Mouse (Mus musculus) granulocyte monocyte progenitor cell, adult 5-6 weeks (primary cell): ENCODE data around the gene Gpd1. TPM values are rescaled to one million over a fixed set of nuclear protein-coding genes. Genes with fewer than 3 reads are reported as not detected.
A peak's percentile ranks its signal among the peaks of the same experiment; 100 is the strongest.
"Not testable (repeated sequence)": the region's sequence is repeated elsewhere in the genome, so short reads cannot be mapped to it uniquely, and the experiment has no call there.

Experiments used
- ATAC-seq: replicated peaks from 2 replicates; pipeline ENCODE4 v1.8.0; 2016; ENCODE audit warnings: mild to moderate bottlenecking, moderate TSS enrichment, inconsistent platforms; ENCODE audit not compliant: poor library complexity, severe bottlenecking
- total RNA-seq, 2 experiments: library from RNA; stranded (forward) in 1 of 2; stranded (reverse) in 1 of 2; fragments of 200-712, 200-1000 nt in 1 of 2; fragments of >200 nt in 1 of 2; fragmentation: Nextera tagmentation in 1 of 2; gene quantifications; 2 replicates each; pipeline ENCODE4 v1.2.3; 2014 to 2017

The Gpd1 gene
- total RNA-seq, 2 experiments from 2014 or later, result 0.10 to 0.86 TPM

DNA sequence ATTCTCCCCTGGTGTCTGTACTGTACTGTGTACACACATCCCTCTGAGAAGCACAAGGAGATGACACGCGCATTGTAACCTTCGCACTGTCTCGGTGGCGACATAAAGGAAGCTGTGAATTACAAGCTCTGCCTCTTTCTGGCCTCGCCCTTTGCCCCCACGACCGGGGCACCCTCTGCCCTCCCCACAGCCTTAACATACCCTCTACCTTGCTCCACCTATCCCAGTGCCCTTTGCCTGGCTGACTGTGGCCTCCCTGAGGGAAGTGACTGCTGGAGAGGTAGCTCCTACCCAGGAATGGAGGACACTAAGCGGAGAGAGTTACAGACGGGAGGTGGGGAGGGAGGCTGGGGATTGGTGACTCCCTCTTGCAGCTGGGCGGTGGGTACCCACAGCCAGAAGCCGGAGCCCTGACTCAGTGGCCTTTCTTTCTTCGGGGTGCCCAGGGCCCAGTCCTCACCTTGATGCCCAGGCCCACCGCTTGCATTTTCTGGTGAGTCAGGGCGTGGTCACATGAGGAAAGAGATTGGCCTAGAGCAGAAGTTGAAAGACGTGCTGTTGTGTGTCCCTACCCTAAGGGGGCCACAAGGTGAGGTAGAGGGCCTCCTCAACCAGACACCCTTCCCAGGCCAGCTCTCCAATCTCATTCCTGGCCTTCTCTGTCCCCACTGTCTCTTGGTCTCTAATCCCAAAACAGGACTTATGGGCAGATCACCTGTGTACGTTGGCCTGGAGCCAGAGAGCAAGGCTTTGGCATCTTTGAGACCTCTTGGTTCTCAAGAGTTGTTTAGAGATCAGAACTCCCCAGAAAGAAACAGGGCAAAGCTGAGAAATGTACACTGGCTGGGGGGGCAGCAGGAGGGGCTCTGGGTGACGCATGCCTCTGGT is 16.9 kb upstream of the Gpd1 start:
- no peak for ATAC-seq

DNA sequence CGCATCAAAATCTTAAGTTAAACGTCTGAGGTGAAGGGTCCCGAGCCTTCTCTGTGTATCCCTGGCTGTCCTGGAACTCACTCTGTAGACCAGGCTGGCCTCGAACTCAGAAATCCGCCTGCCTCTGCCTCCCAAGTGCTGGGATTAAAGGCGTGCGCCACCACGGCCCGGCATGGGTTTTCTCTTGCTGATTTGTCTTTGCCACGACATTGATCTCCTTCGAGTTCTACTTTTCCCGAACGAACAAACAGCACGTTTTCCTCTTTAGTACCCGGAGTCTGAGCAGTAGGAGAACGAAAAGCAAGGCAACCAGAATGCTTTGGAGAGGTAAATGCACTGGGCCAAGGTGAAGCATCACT is 15.7 kb upstream of the Gpd1 start:
- not testable (repeated sequence) for ATAC-seq

GRCm38 (mm10) chr15:99701999-99702900 is 15.1 kb upstream of the Gpd1 start, which contains the start of gene Smarcd1:
Gene Smarcd1 (plus strand): TSS chr15:99702129.
- ATAC-seq, result peak; percentile 91

DNA sequence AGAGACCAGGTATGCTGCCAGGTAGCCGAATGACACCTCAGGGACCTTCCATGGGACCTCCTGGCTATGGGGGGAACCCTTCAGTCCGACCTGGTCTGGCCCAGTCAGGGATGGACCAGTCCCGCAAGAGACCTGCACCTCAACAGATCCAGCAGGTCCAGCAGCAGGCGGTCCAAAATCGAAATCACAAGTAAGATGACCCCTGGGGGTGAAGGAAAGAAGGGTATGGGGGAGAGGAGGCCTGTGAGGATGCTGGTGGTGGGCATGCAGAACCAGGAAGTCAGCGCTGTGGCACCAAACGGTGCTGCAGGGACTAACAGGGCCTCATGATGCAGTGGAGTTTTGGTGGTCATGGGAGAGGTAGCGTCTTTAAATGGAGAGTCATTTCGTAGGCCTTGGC is 14.2 kb upstream of the Gpd1 start:
- no peak for ATAC-seq

DNA sequence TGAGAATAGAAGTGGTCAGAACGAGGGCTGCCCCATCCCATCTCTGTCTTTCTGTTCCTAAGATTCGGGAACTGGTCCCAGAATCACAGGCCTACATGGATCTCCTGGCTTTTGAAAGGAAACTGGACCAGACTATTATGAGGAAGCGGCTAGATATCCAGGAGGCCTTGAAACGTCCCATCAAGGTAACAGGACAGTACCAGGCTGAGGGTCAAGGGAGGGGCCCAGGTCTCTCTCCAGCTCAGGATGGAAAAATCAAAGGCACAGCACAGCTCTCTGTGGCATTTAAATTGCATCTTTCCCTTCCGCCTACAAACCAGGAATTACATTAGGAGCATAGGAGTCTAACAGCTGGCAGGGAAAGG is 13.7 kb upstream of the Gpd1 start:
- ATAC-seq, result no peak

DNA sequence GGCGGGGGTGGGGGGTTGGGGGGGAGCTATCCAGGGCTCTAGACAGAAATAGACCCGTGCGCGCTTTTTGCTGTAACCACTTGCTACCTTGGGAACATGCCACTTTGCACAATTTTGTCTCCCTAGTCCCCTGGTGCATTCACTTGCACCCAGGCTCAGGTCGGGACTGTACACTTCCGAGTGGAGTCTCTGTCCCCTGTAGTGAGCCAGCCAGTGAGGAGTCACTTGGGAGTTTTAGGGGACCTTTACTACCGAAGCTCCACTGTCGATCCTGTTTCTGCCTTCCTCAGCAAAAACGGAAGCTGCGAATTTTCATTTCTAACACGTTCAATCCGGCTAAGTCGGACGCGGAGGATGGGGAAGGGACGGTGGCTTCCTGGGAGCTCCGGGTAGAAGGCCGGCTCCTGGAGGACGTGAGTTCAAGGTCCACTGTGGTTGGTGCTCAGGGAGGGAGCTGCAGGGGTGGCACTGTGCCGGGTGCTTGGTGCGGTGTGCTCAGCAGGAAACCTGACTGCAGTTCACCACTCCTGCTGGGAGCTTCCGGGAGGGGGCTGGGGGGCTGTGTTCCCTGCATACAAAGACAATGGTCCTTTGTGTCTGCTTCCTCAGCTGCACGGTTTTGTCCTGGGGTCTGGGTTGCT is 13.2 kb upstream of the Gpd1 start:
- no peak for ATAC-seq

GRCm38 (mm10) chr15:99704881-99705280 is 12.4 kb upstream of the Gpd1 start:
- no peak for ATAC-seq

- ATAC-seq, result peak; percentile 48; the same call in 1 of the 2 replicates
Observed at GRCm38 (mm10) chr15:99705440-99706048, 11.8 kb upstream of the Gpd1 start, which contains the start of gene Gm17349. Gene Gm17349 (minus strand): TSS chr15:99705490.

- no peak for ATAC-seq
Observed at GRCm38 (mm10) chr15:99708176-99708575, 9.1 kb upstream of the Gpd1 start.

DNA sequence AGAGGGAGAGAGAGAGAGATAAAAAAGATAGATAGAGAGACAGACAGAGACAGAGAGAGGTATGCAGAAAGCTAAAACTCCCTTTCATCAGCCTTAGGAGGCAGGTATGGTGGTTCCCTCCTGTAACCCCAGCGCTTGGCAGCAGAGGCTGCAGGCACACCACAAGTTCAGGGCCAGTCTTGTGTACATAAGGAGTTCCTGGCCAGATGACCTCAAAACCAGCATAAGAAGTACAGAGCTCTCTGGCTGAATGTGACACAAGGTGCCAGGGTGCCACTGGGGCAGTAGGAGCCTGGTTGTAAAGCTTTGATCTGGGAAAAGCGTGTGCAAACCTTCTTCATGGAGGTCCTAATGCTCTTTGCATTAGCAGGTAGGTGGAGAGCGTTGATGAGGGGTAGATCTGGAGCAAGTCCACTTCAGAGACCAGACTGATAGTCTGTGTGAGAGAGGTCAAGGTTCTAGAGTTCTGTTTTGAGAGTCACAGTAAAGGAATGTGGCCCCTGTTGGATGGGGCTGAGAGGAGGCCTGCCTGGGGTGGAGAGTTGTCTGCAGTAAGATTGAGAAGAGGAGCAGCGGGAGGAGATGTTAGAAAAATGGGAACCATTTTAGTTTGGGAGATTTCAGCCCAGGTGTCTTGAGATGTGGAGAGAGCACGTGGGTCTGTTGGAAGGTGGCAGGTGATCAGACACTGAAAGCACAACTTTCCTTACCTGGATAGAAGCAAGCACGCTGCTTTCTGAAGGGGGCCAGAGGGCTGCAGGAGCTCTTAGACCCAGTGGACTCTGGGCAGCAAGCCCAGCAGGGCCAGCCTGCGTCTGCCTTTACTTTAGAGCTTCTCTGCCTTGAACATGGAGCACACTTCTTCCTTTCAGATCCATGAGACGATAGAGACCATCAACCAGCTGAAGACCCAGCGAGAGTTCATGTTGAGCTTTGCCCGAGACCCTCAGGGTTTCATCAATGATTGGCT is 6.8 kb upstream of the Gpd1 start:
- ATAC-seq, result no peak

- no peak for ATAC-seq
Observed at GRCm38 (mm10) chr15:99711491-99711890, 5.8 kb upstream of the Gpd1 start.

DNA sequence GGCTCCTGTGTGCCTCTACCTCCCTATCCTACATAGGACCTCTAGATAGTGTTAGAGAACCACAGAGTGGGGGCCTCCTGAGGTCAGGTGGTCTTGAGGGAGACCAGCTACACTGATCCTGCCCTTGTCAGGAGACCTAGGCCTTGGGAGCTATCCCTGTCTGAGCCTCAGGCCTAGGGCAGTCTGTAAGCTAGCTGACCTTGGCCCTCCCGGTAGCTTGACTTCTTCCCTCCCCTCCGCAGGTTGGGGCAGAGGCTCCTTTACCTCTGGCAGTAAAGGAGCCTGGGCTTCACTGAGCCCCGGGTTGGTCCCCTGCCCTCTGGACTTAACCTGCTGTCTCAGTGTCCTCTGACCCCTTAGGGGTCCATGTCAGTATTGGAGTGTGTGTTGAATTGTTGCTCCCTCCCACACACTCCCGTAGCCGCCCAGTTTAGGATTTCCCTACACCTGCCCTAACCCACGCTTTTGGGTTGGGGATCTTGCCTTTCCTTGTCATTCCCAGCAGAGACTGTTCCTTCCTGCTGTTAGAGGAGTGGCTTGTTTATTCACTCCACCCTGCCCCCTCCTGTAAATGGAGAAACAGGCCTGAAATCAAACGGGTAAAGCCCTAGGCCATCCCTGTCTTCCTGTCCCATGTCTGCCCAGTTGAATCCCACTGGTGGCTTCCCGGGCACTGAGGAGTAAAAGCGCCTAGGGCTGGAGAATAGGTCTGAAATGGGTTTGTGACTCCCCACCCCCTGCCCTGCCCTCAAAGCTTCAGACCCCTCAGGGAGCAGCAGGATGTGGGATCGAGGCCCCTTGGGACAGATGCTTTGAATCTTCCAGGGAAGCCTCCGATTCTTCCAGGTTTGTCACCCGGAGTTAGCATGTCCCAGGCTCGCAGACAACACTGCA is 4.4 kb upstream of the Gpd1 start:
- no peak for ATAC-seq

DNA sequence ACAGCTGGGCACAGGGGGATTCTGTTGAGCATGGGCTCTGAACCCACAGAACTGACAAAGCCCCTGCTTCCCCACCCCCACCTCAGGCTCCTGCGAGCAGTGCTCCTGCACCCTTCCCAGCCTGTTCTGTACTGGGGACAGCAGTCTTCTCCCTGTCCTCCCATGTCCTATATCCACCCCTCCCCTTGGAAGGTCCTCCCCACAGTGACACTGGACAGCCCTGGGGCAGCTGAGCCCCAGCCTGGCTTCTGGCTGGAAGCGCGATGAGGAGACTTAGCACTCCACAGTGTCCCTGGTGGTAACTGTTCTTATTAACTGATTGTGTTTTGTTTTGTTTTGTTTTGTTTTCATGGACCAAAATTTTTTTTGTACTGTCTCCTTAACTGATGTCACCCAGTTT is 3.7 kb upstream of the Gpd1 start:
- ATAC-seq, result no peak

GRCm38 (mm10) chr15:99714206-99714605 is 3.1 kb upstream of the Gpd1 start:
- no peak for ATAC-seq

GRCm38 (mm10) chr15:99714858-99715257 is 2.5 kb upstream of the Gpd1 start:
- ATAC-seq, result peak; percentile 59

GRCm38 (mm10) chr15:99715361-99715865 is 1.9 kb upstream of the Gpd1 start:
- no peak for ATAC-seq

- ATAC-seq, result no peak
Observed at GRCm38 (mm10) chr15:99715982-99716746, 1.2 kb upstream of the Gpd1 start.
